Mouse (Mus musculus): ENCODE measurements around the gene Rtn4rl1. TPM values are rescaled to one million over a fixed set of nuclear protein-coding genes. Genes with fewer than 3 reads are reported as not detected.
"Not testable (repeated sequence)": the region's sequence is repeated elsewhere in the genome, so short reads cannot be mapped to it uniquely, and the experiment has no call there.

Gene Rtn4rl1
- polyA plus RNA-seq, 1 experiment from 2014 or later, result 3.6 TPM

GRCm38 (mm10) chr11:75174574-75174973 lies 19.0 kb upstream of the Rtn4rl1 start:
- WGBS, result 72% methylated on average over 6 of the region's 6 CpGs

GRCm38 (mm10) chr11:75178011-75178410 lies 15.6 kb upstream of the Rtn4rl1 start:
- peak overlapping the region; percentile 72 for H3K4me2 ChIP-seq
- H3K4me3 ChIP-seq (replicated peaks), result peak overlapping the region; percentile 68
- no peaks in the 10 kb centered on the region for H3K9me3 ChIP-seq (replicated peaks)
- WGBS, result 44% methylated on average over 12 of the region's 12 CpGs
- peaks cover 53% of the 10 kb centered on the region for H3K36me3 ChIP-seq
- H3K27ac ChIP-seq, result peak overlapping the region; percentile 92
- H3K27me3 ChIP-seq, result peaks cover 7% of the 10 kb centered on the region
- H3K9ac ChIP-seq, result peak overlapping the region; percentile 58
- peaks cover 34% of the 10 kb centered on the region for H3K4me1 ChIP-seq
- no peak for ATAC-seq (replicated peaks; ENCODE audit: low FRiP score)

More at GRCm38 (mm10) chr11:75174574-75174973, 19.0 kb upstream of the Rtn4rl1 start:
- H3K9me3 ChIP-seq (replicated peaks); H3K4me3 ChIP-seq (replicated peaks); H3K4me2 ChIP-seq; H3K9ac ChIP-seq; H3K27ac ChIP-seq; ATAC-seq (replicated peaks; ENCODE audit: low FRiP score): not testable (repeated sequence)
- peaks cover 42% of the 10 kb centered on the region for H3K27me3 ChIP-seq
- peaks cover 62% of the 10 kb centered on the region for H3K4me1 ChIP-seq
- peaks cover 19% of the 10 kb centered on the region for H3K36me3 ChIP-seq

DNA sequence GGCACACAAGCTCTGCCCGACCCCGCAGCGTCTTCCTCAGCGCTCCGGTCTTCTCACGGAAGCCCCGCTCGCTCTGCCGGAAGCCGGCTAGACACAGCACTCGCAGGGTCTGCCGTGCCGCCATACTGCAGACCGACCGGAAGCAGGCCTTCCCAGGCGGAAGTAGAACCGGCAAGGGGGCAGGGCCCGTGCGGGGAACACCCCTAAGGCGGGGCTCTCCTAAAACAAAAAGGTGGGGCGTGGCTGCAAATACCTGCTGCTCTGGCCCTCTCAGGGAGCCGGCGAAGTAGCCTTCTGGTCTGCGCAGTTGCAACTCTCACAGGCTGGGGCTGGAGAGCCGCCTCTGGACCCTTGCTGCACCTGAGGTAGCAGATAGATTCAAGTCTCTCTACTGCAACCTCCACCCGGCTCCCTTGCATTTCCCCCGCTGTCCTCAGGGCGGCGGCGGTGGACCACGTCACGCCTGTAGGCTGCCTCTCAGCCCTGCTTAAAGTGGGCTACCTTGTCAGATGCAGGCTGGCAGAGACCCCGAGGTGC lies 14.8 kb upstream of the Rtn4rl1 start, which contains the start of gene Ovca2:
Gene Ovca2, minus strand, starts transcription at position 164 of the 537 bp plus-strand sequence.
- H3K9ac ChIP-seq, result peak within 1 kb of the TSS; percentile 58
- H3K4me1 ChIP-seq, result peaks cover 28% of the 10 kb centered on the region
- no peaks in the 10 kb centered on the region for H3K9me3 ChIP-seq (replicated peaks)
- H3K4me3 ChIP-seq (replicated peaks), result peak within 1 kb of the TSS; percentile 68
- peak; percentile 94 for ATAC-seq (replicated peaks; ENCODE audit: low FRiP score)
- peak within 1 kb of the TSS; percentile 92 for H3K27ac ChIP-seq
- no peaks in the 10 kb centered on the region for H3K27me3 ChIP-seq
- under 1% methylated on average over 33 of the region's 33 CpGs for WGBS
- peaks cover 61% of the 10 kb centered on the region for H3K36me3 ChIP-seq
- H3K4me2 ChIP-seq, result peak within 1 kb of the TSS; percentile 72

DNA sequence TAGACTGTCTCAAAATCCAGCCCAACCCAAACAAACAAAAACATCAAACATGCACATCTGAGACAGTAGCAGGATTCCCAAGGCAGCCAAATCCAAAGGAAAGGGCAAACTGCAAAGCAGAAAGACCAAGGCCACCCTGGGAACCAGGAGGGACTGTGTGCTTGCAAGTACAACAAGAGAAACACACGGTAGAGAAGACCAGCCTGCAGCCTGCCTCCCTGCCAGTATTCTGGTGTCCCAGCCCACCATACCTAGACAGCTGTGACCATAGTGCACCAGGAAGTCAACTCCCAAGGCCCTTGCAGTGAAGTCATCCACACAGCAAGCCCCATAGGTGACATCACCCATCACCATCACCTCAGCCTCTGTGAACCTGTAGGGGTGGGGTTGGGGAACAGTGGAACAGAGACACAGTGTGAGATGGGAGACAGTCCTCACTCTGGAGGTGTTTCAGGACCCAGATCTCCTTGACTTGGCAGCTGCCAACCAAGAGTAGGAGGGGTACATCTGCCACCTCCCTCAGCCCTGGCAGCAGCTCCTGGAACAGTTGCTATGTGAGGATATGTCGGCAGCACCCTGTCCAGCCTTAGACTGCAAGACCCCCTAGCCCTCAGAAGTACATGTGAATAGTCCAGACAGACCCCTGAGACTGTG lies 9.5 kb upstream of the Rtn4rl1 start:
- peaks cover 54% of the 10 kb centered on the region for H3K36me3 ChIP-seq
- no peaks in the 10 kb centered on the region for H3K9me3 ChIP-seq (replicated peaks)
- no peak overlapping the region for H3K4me2 ChIP-seq
- 74% methylated on average over 2 of the region's 2 CpGs for WGBS
- no peak overlapping the region for H3K9ac ChIP-seq
- no peak for ATAC-seq (replicated peaks; ENCODE audit: low FRiP score)
- H3K4me1 ChIP-seq, result peaks cover 22% of the 10 kb centered on the region
- no peak overlapping the region for H3K4me3 ChIP-seq (replicated peaks)
- no peaks in the 10 kb centered on the region for H3K27me3 ChIP-seq
- no peak overlapping the region for H3K27ac ChIP-seq

GRCm38 (mm10) chr11:75184573-75184972 lies 9.0 kb upstream of the Rtn4rl1 start:
- Histone ChIP-seq H3K9ac (no peak overlapping the region), H3K27me3 (no peaks in the 10 kb centered on the region), H3K4me3 (replicated peaks) (no peak overlapping the region), H3K9me3 (replicated peaks) (no peaks in the 10 kb centered on the region), H3K4me2 (no peak overlapping the region), H3K27ac (no peak overlapping the region), H3K4me1 (peaks cover 22% of the 10 kb centered on the region), H3K36me3 (peaks cover 53% of the 10 kb centered on the region)
- 91% methylated on average over 5 of the region's 5 CpGs for WGBS
- ATAC-seq (replicated peaks; ENCODE audit: low FRiP score), result no peak

- Histone ChIP-seq H3K4me2 (no peak overlapping the region), H3K4me1 (peaks cover 24% of the 10 kb centered on the region), H3K27ac (no peak overlapping the region), H3K27me3 (no peaks in the 10 kb centered on the region), H3K9me3 (replicated peaks) (no peaks in the 10 kb centered on the region), H3K4me3 (replicated peaks) (no peak overlapping the region), H3K9ac (no peak overlapping the region), H3K36me3 (peaks cover 49% of the 10 kb centered on the region)
- no peak; the same call in 1 of the 2 replicates for ATAC-seq (replicated peaks; ENCODE audit: low FRiP score)
- WGBS, result 68% methylated on average over 2 of the region's 2 CpGs
Observed at GRCm38 (mm10) chr11:75184986-75185385, 8.6 kb upstream of the Rtn4rl1 start.

- under 1% methylated on average over 22 of the region's 22 CpGs for WGBS
- no peak for ATAC-seq (replicated peaks; ENCODE audit: low FRiP score)
- H3K4me3 ChIP-seq (replicated peaks), result peak overlapping the region; percentile 93
- H3K27me3 ChIP-seq, result peaks cover 35% of the 10 kb centered on the region
- H3K9ac ChIP-seq, result peak overlapping the region; percentile 64
- no peaks in the 10 kb centered on the region for H3K9me3 ChIP-seq (replicated peaks)
- H3K4me1 ChIP-seq, result peaks cover 51% of the 10 kb centered on the region
- H3K4me2 ChIP-seq, result peak overlapping the region; percentile 86
- H3K27ac ChIP-seq, result peak overlapping the region; percentile 55
- H3K36me3 ChIP-seq, result peaks cover under 1% of the 10 kb centered on the region; the same call in 1 of the 2 replicates
Observed at GRCm38 (mm10) chr11:75189713-75190370, 3.7 kb upstream of the Rtn4rl1 start.

- H3K4me2 ChIP-seq, result peak overlapping the region; percentile 86
- H3K4me1 ChIP-seq, result peaks cover 51% of the 10 kb centered on the region
- H3K4me3 ChIP-seq (replicated peaks), result peak overlapping the region; percentile 93
- ATAC-seq (replicated peaks; ENCODE audit: low FRiP score), result peak; percentile 75
- H3K36me3 ChIP-seq, result no peaks in the 10 kb centered on the region
- H3K9me3 ChIP-seq (replicated peaks), result no peaks in the 10 kb centered on the region
- H3K9ac ChIP-seq, result peak overlapping the region; percentile 64
- peaks cover 40% of the 10 kb centered on the region for H3K27me3 ChIP-seq
- under 1% methylated on average over 24 of the region's 24 CpGs for WGBS
- H3K27ac ChIP-seq, result peak overlapping the region; percentile 55
Observed at GRCm38 (mm10) chr11:75190371-75190724, 3.2 kb upstream of the Rtn4rl1 start.

- Histone ChIP-seq H3K36me3 (no peaks in the 10 kb centered on the region), H3K4me3 (replicated peaks) (peak within 1 kb of the TSS; percentile 93), H3K9me3 (replicated peaks) (no peaks in the 10 kb centered on the region), H3K27me3 (peaks cover 46% of the 10 kb centered on the region), H3K27ac (peak within 1 kb of the TSS; percentile 55), H3K4me1 (peaks cover 56% of the 10 kb centered on the region), H3K4me2 (peak within 1 kb of the TSS; percentile 86), H3K9ac (peak within 1 kb of the TSS; percentile 64)
- 56% methylated on average over 5 of the region's 5 CpGs for WGBS
- no peak for ATAC-seq (replicated peaks; ENCODE audit: low FRiP score)
Observed at GRCm38 (mm10) chr11:75190905-75191441, 2.6 kb upstream of the Rtn4rl1 start, which contains the start of gene Dph1. Gene Dph1 (minus strand): TSS chr11:75191241.

DNA sequence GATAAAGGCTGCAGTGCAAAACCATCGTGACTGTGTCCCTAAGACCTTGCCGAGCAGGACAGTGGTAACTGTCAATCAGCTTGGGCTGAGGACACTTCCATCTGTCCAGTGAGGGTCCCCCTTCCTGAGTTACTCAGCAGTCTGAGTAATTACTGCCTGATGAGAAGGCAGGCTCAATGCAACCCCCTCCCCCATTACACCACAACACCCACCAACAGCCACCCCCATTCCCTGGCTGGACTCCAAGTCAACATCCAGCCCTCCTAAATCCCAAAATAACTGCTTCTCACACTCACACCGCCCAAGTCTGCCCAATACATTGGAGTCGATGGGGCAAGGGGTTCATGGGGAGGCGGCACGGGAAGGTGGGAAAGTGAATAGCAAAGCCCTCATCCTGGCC lies 1.7 kb upstream of the Rtn4rl1 start:
- Histone ChIP-seq H3K9me3 (replicated peaks) (no peaks in the 10 kb centered on the region), H3K27me3 (peaks cover 55% of the 10 kb centered on the region), H3K27ac (no peak overlapping the region), H3K9ac (no peak overlapping the region), H3K4me3 (replicated peaks) (no peak overlapping the region), H3K36me3 (no peaks in the 10 kb centered on the region), H3K4me1 (peaks cover 63% of the 10 kb centered on the region), H3K4me2 (no peak overlapping the region)
- no peak for ATAC-seq (replicated peaks; ENCODE audit: low FRiP score)
- 67% methylated on average over 6 of the region's 6 CpGs for WGBS

GRCm38 (mm10) chr11:75192336-75193214 lies 1.0 kb upstream of the Rtn4rl1 start:
- Histone ChIP-seq H3K27ac (no peak overlapping the region), H3K4me1 (peaks cover 63% of the 10 kb centered on the region), H3K27me3 (peaks cover 61% of the 10 kb centered on the region), H3K4me3 (replicated peaks) (peak overlapping the region; percentile 60), H3K4me2 (peak overlapping the region; percentile 89), H3K9ac (no peak overlapping the region; the same call in 1 of the 2 replicates), H3K9me3 (replicated peaks) (no peaks in the 10 kb centered on the region), H3K36me3 (no peaks in the 10 kb centered on the region)
- WGBS, result 24% methylated on average over 13 of the region's 13 CpGs
- peak; percentile 40; the same call in 1 of the 2 replicates for ATAC-seq (replicated peaks; ENCODE audit: low FRiP score)

Data from kidney, embryonic 15.5 days (tissue).